In genomic region chr5:110996835-110997539, GRCm38 (mm10) we compare ENCODE assay signal across 12 mouse cellular contexts.
DNase-seq lines count a peak whose midpoint lies in the region; ATAC-seq lines count a peak whose summit lies in the region.
"Had no signal": no experiment of that assay in that cellular context is flagged by ENCODE, and none has a peak within 500 bp of the region (broad histone marks: within the 10 kb centered on the region; RNA-seq: fewer than 3 reads in every experiment).

No protein-coding gene starts in this region.

- H3K9me3 ChIP-seq in midbrain, embryonic 13.5 days: no peaks in the 10 kb centered on the region
- H3K9me3 ChIP-seq in midbrain, embryonic 10.5 days (replicated peaks): no peaks in the 10 kb centered on the region
- no peaks in the 10 kb centered on the region for H3K9me3 ChIP-seq in forebrain, embryonic 16.5 days (ENCODE audit: control insufficient read depth, low read length)
- H3K9me3 ChIP-seq in neural tube, embryonic 14.5 days (ENCODE audit: control insufficient read depth, low read length): no peaks in the 10 kb centered on the region
- H3K9me3 ChIP-seq: embryonic facial prominence, embryonic 12.5 days; liver, embryonic 12.5 days; stomach, embryonic 15.5 days had no signal

- no peak for DNase-seq in frontal cortex, postnatal 10 days (ENCODE audit: low spot score in 2 of 2)
- no peak for DNase-seq in midbrain, embryonic 10.5 days (ENCODE audit: low spot score)

- WGBS in midbrain, embryonic 13.5 days: 74% methylated on average over 13 of the region's 13 CpGs
- 91% methylated on average over 13 of the region's 13 CpGs for WGBS in midbrain, embryonic 10.5 days
- WGBS in forebrain, embryonic 16.5 days: 26% methylated on average over 13 of the region's 13 CpGs
- WGBS in neural tube, embryonic 14.5 days: 63% methylated on average over 13 of the region's 13 CpGs

- peak; percentile 62 for ATAC-seq in frontal cortex, adult (ENCODE audit: low TSS enrichment)
- no peak for ATAC-seq in midbrain, embryonic 13.5 days
- ATAC-seq in forebrain, embryonic 16.5 days: peak; percentile 86
- ATAC-seq in neural tube, embryonic 14.5 days (ENCODE audit: low read depth): peak; percentile 49
- no peak for ATAC-seq in megakaryocyte, adult 5-6 weeks (ENCODE audit: poor library complexity, severe bottlenecking)
- ATAC-seq: liver, embryonic 12.5 days; Patski had no signal

- H3K4me1 ChIP-seq in midbrain, embryonic 13.5 days (replicated peaks): peaks cover 21% of the 10 kb centered on the region
- H3K4me1 ChIP-seq in midbrain, embryonic 10.5 days: peaks cover 6% of the 10 kb centered on the region
- peaks cover 50% of the 10 kb centered on the region for H3K4me1 ChIP-seq in forebrain, embryonic 16.5 days (replicated peaks; ENCODE audit: control insufficient read depth, insufficient read depth, low read length)
- H3K4me1 ChIP-seq in neural tube, embryonic 14.5 days (ENCODE audit: control insufficient read depth, insufficient read depth, low read length): peaks cover 22% of the 10 kb centered on the region
- H3K4me1 ChIP-seq: stomach, embryonic 15.5 days had no signal

- H3K36me3 ChIP-seq in midbrain, embryonic 13.5 days: no peaks in the 10 kb centered on the region
- no peaks in the 10 kb centered on the region for H3K36me3 ChIP-seq in midbrain, embryonic 10.5 days
- H3K36me3 ChIP-seq in forebrain, embryonic 16.5 days (ENCODE audit: control insufficient read depth, insufficient read depth): no peaks in the 10 kb centered on the region
- no peaks in the 10 kb centered on the region for H3K36me3 ChIP-seq in neural tube, embryonic 14.5 days (ENCODE audit: control insufficient read depth, insufficient read depth, low read length)
- H3K36me3 ChIP-seq: embryonic facial prominence, embryonic 12.5 days; liver, embryonic 12.5 days; stomach, embryonic 15.5 days had no signal

- peak overlapping the region; percentile 56 for H3K27ac ChIP-seq in midbrain, embryonic 13.5 days
- no peak overlapping the region for H3K27ac ChIP-seq in midbrain, embryonic 10.5 days (replicated peaks)
- H3K27ac ChIP-seq in forebrain, embryonic 16.5 days (ENCODE audit: low read length): peak overlapping the region; percentile 94
- peak overlapping the region; percentile 62 for H3K27ac ChIP-seq in neural tube, embryonic 14.5 days (ENCODE audit: low read depth, low read length)
- H3K27ac ChIP-seq: embryonic facial prominence, embryonic 12.5 days; liver, embryonic 12.5 days; stomach, embryonic 15.5 days had no signal

- no peak overlapping the region for H3K4me3 ChIP-seq in midbrain, embryonic 13.5 days (replicated peaks)
- no peak overlapping the region for H3K4me3 ChIP-seq in midbrain, embryonic 10.5 days
- H3K4me3 ChIP-seq in forebrain, embryonic 16.5 days (replicated peaks; ENCODE audit: low read length): peak overlapping the region; percentile 3; the same call in 1 of the 2 replicates
- H3K4me3 ChIP-seq in neural tube, embryonic 14.5 days (ENCODE audit: low read depth, low read length): no peak overlapping the region
- H3K4me3 ChIP-seq: embryonic facial prominence, embryonic 12.5 days; liver, embryonic 12.5 days; myocyte; stomach, embryonic 15.5 days had no signal

- no peaks in the 10 kb centered on the region for H3K27me3 ChIP-seq in midbrain, embryonic 13.5 days
- H3K27me3 ChIP-seq in midbrain, embryonic 10.5 days (ENCODE audit: low read depth, poor library complexity, severe bottlenecking): no peaks in the 10 kb centered on the region
- no peaks in the 10 kb centered on the region for H3K27me3 ChIP-seq in forebrain, embryonic 16.5 days (replicated peaks; ENCODE audit: control insufficient read depth, insufficient read depth, low read length)
- H3K27me3 ChIP-seq in neural tube, embryonic 14.5 days (ENCODE audit: control insufficient read depth, insufficient read depth, low read length): no peaks in the 10 kb centered on the region
- H3K27me3 ChIP-seq: embryonic facial prominence, embryonic 12.5 days; liver, embryonic 12.5 days; Patski; stomach, embryonic 15.5 days had no signal

- no peak overlapping the region for H3K4me2 ChIP-seq in midbrain, embryonic 13.5 days (replicated peaks)
- peak overlapping the region; percentile 38 for H3K4me2 ChIP-seq in forebrain, embryonic 16.5 days (ENCODE audit: low read length)
- peak overlapping the region; percentile 16; the same call in 1 of the 2 replicates for H3K4me2 ChIP-seq in neural tube, embryonic 14.5 days (ENCODE audit: low read depth, low read length)
- H3K4me2 ChIP-seq: embryonic facial prominence, embryonic 12.5 days; liver, embryonic 12.5 days; stomach, embryonic 15.5 days had no signal

- 0 out of 2 replicates have a peak overlapping the region, but pooled peaks have one; percentile 8 for H3K9ac ChIP-seq in midbrain, embryonic 13.5 days (replicated peaks)
- H3K9ac ChIP-seq in forebrain, embryonic 16.5 days (replicated peaks; ENCODE audit: low read depth, low read length): 0 out of 2 replicates have a peak overlapping the region, but pooled peaks have one; percentile 22
- H3K9ac ChIP-seq in neural tube, embryonic 14.5 days (replicated peaks; ENCODE audit: low read depth, low read length): no peak overlapping the region; the same call in 1 of the 2 replicates
- H3K9ac ChIP-seq: embryonic facial prominence, embryonic 12.5 days; liver, embryonic 12.5 days; stomach, embryonic 15.5 days had no signal

Comparison
In these comparisons a context has a peak if more than half of its experiments do, and no peak if none do; other contexts are left out.
1. ATAC-seq: peak in frontal cortex, adult (single experiment), forebrain, embryonic 16.5 days (single experiment) and neural tube, embryonic 14.5 days (single experiment); none in midbrain, embryonic 13.5 days (single experiment) and megakaryocyte, adult 5-6 weeks (single experiment).